Mouse (Mus musculus) liver, embryonic 11.5 days (tissue): ENCODE data around the gene Gnpda2. TPM values are rescaled to one million over a fixed set of nuclear protein-coding genes. Genes with fewer than 3 reads are reported as not detected.

ENCODE experiments used
- ATAC-seq: fragments of 200-750 bp; cut with Nextera tagmentation; replicated peaks from 2 replicates; pipeline ENCODE4 v1.8.0; 2017; ENCODE audit warnings: moderate number of reproducible peaks, mild to moderate bottlenecking, moderate TSS enrichment, moderate library complexity; ENCODE audit not compliant: low FRiP score
- DNase-seq: peaks from one replicate; pipeline ENCODE4 v3.0.0-alpha.2; 2017; ENCODE audit warnings: low spot score
- H3K27ac ChIP-seq: fragments of 300-500 bp; sonication (generic); 2 replicates; pipeline ENCODE4 v1.5.1; 2014; ENCODE audit warnings: mild to moderate bottlenecking, low read depth, low read length, control low read depth
- H3K27me3 ChIP-seq: fragments of 300-500 bp; sonication (generic); replicated peaks from 2 replicates; pipeline ENCODE4 v1.6.1; 2014; ENCODE audit warnings: low read length, mixed read lengths; ENCODE audit not compliant: control insufficient read depth, insufficient read depth
- H3K36me3 ChIP-seq: fragments of 300-500 bp; sonication (generic); 2 replicates; pipeline ENCODE4 v1.6.1; 2014; ENCODE audit warnings: mild to moderate bottlenecking, low read length, moderate library complexity, mixed read lengths; ENCODE audit not compliant: control insufficient read depth, insufficient read depth
- H3K4me1 ChIP-seq: fragments of 300-500 bp; sonication (generic); replicated peaks from 2 replicates; pipeline ENCODE4 v1.6.1; 2014; ENCODE audit warnings: low read length, mixed read lengths; ENCODE audit not compliant: control insufficient read depth, insufficient read depth
- H3K4me2 ChIP-seq: fragments of 300-500 bp; sonication (generic); 2 replicates; pipeline ENCODE4 v1.6.1; 2014; ENCODE audit warnings: mild to moderate bottlenecking, control low read depth, moderate library complexity
- H3K4me3 ChIP-seq: fragments of 300-500 bp; sonication (generic); 2 replicates; pipeline ENCODE4 v1.5.1; 2014; ENCODE audit warnings: low read depth, low read length, control low read depth
- H3K9ac ChIP-seq: fragments of 300-500 bp; sonication (generic); 2 replicates; pipeline ENCODE4 v1.6.1; 2014; ENCODE audit warnings: low read depth, low read length, control low read depth
- H3K9me3 ChIP-seq: fragments of 300-500 bp; sonication (generic); 2 replicates; pipeline ENCODE4 v1.6.1; 2016; ENCODE audit warnings: low read length, inconsistent platforms, mixed read lengths; ENCODE audit not compliant: control insufficient read depth
- WGBS: fragments of 180-500 bp; shearing (Covaris S2); extraction: QIAGEN DNeasy Blood & Tissue Kit; methylation state at CpG from one replicate; pipeline ENCODE4 v1.1.7; 2014; 5-methylcytosine and 5-hydroxymethylcytosine counted together
- polyA plus RNA-seq: library from polyadenylated mRNA; unstranded; fragments of >200 nt; fragmentation: Nextera tagmentation; extraction: Ambion mirVana; gene quantifications from 2 replicates; pipeline ENCODE4 v1.2.1, GENCODE M21; 2014

Gene Gnpda2
- polyA plus RNA-seq, result 16.0 and 16.7 TPM in 2 replicates

DNA sequence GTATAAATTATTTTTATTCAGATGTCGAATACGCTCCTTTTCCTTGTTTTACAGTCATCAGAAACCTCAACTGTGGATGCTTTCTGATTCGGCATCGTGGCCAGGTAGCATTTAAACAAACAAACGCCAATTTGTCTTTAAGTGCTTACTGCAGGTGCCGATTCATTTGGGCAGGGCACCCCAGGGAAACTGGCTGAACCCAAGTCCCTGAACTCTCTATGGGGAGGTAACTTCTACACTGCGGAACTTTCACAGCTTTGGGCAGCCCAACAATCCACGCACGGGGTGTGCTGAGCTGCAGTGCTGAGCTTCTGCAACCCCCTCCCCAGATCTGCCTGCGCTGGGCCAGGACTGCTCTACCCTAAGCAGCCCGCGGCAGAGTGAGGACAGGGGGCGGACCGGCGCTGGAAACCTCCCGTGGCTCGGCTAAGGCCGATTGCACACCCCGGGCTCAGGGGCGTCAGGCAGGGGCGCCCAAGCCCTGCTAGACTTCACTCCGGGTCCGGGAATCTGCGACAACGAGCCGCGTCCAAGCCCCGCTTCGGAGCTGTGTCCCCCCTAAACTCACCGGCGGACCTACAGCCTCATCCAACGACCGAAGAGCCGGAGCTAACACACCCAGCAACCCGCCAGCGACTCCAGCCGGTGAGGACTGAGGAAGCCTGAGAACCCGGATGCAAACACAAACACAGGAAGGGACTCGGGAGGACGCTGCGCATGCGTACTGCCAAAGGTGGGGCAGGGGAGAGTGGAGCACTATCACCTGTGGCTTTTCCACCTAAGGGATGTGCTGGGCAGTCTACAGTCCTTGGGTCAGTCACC is at the start of gene Gnpda2:
TSS of gene Gnpda2 (minus strand) at position 701 of the 822 bp plus-strand sequence.
- DNase-seq (peak; percentile 82), ATAC-seq (peak; percentile 96)
- H3K9ac ChIP-seq, result peak within 1 kb of the TSS; percentile 86
- peak within 1 kb of the TSS; percentile 62 for H3K4me3 ChIP-seq
- H3K27ac ChIP-seq, result 0 out of 2 replicates have a peak within 1 kb of the TSS, but pooled peaks have one; percentile 59
- peak within 1 kb of the TSS; percentile 75 for H3K4me2 ChIP-seq
- H3K27me3 ChIP-seq, result no peaks in the 10 kb centered on the region
- H3K4me1 ChIP-seq, result no peaks in the 10 kb centered on the region
- H3K9me3 ChIP-seq, result no peaks in the 10 kb centered on the region
- no peaks in the 10 kb centered on the region for H3K36me3 ChIP-seq
- 4% methylated on average over 42 of the region's 42 CpGs for WGBS

DNA sequence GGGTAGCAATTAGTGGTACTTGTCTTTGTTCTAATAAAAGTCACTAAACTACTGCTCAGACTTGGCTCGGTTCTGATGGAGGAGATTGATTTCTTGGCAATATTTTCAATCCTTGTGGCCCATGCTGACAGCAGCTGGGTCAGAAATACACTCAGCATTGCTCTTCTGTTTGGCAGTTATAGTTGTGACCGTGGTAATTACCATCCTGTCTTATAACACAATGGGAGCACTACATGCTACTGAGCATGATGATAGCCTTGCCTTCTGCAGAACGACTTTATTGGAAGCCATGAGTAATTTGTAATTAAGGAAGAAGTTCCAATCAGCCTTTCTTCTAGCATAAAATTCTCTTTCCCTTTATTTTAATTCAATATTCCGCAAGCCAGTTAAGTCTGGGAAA is 42.6 kb upstream of the Gnpda2 start:
- WGBS, result 69% methylated on average over 4 of the region's 4 CpGs
- no peaks in the 10 kb centered on the region for H3K27me3 ChIP-seq
- no peak for ATAC-seq

DNA sequence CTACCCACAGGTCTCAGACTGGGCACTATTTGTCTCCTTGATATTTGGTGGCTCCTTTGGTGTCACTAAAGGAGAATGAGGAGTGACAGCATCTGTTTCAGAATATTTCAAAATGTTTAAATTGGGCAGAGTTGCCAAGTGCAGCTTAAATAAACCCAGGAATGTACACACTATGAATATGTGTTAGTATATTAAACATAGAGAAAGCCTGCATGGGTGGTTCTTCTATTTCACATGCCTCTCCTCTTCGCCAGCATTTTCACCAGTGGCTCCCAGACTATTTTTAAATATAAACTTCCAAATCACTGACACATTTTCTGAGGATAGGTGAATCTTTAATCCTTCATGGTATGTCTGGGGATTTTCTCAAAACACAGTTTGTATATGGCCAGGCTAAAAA is 28.8 kb upstream of the Gnpda2 start:
- Histone ChIP-seq H3K27me3 (no peaks in the 10 kb centered on the region), H3K4me2 (no peak overlapping the region), H3K27ac (no peak overlapping the region), H3K4me3 (no peak overlapping the region), H3K4me1 (no peaks in the 10 kb centered on the region), H3K9ac (no peak overlapping the region), H3K36me3 (no peaks in the 10 kb centered on the region), H3K9me3 (no peaks in the 10 kb centered on the region)
- ATAC-seq (no peak), DNase-seq (no peak)
- WGBS, result 87% methylated on average over 1 of the region's 1 CpGs

More for the DNA sequence above, 42.6 kb upstream of the Gnpda2 start:
- Histone ChIP-seq H3K27ac (no peak overlapping the region), H3K4me2 (no peak overlapping the region), H3K9ac (no peak overlapping the region), H3K4me3 (no peak overlapping the region), H3K4me1 (no peaks in the 10 kb centered on the region), H3K9me3 (no peaks in the 10 kb centered on the region), H3K36me3 (no peaks in the 10 kb centered on the region)
- no peak for DNase-seq

DNA sequence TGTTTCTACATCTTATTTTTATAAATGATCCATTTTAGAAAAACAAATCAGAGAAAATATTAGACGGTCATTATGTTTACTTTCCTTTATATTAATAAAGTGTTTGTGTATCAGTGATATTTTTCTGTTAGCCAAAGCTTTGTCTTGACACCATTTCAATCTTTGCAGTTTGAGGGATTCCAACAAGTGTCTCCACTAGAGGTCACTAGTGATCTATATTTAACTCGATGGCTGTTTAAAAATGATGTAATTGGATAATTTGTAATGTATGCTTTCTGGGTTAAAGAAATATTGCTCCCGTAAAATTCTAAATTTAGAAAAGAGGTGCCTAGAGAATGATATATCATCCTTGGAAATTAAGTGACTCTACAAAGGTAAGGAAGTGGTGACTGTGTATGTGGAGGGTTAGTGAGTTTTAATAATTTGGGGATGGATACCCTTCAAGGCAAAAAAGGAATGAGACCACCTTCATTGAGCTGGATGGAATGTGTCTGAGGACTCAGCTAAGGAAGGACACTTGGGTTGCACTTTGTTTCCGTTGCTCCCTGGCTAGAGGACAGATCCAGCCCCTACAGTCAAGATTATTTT is 21.2 kb upstream of the Gnpda2 start:
- H3K4me3 ChIP-seq, result no peak overlapping the region
- H3K36me3 ChIP-seq, result no peaks in the 10 kb centered on the region
- DNase-seq (no peak), ATAC-seq (no peak)
- no peak overlapping the region for H3K9ac ChIP-seq
- no peaks in the 10 kb centered on the region for H3K27me3 ChIP-seq
- H3K4me2 ChIP-seq, result no peak overlapping the region
- no peaks in the 10 kb centered on the region for H3K4me1 ChIP-seq
- 20% methylated on average over 4 of the region's 4 CpGs for WGBS
- H3K27ac ChIP-seq, result no peak overlapping the region
- no peaks in the 10 kb centered on the region for H3K9me3 ChIP-seq

DNA sequence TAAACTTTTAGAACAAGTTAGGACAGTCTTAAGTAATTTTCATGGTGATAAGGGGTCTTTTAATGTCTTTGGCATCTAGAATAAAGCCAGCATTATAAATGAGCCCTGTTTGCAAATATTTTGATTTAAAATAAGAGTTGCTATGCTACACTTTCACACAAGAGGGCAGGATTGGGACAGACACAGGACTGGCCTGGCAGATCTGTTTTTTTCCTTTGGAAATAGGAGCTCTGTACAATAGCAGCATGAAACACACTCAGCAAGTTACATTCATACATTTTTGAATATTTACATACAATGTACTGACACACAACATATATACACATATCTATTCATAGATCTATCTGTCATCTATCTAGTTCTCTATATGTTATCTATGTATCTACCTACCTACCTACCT is 8.9 kb upstream of the Gnpda2 start:
- H3K9ac ChIP-seq, result no peak overlapping the region
- H3K4me1 ChIP-seq, result no peaks in the 10 kb centered on the region
- ATAC-seq (no peak), DNase-seq (no peak)
- no peak overlapping the region for H3K27ac ChIP-seq
- no peaks in the 10 kb centered on the region for H3K27me3 ChIP-seq
- no peak overlapping the region for H3K4me3 ChIP-seq
- no peak overlapping the region for H3K4me2 ChIP-seq
- no peaks in the 10 kb centered on the region for H3K36me3 ChIP-seq
- H3K9me3 ChIP-seq, result no peaks in the 10 kb centered on the region

DNA sequence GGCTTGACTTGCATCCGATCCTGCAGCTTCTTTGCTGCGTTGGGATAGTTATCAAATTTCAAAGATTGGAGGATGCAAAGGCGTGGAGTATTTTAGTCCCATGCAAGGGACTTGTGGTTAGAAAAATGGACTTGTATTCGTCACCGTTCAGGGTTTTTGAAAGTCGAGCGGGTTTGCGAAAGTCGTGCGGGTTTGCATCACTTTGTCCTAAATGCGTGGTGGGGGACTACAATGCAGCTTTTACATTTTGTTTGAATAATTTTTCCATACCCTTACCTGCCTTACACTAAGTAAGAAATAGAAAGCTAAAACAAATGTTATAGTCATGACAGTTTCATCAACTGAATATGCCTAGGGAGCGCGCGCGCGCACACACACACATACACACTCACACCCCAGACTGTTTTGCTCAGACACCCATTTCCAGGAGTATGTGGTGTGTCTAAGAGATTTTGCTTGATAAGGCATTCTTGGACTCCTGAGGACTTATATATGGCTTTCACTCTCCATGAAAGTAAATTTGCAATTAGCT is 34.7 kb downstream of the Gnpda2 start:
- 12% methylated on average over 16 of the region's 16 CpGs for WGBS
- Histone ChIP-seq H3K27me3 (no peaks in the 10 kb centered on the region), H3K4me2 (peak overlapping the region; percentile 63), H3K9me3 (no peaks in the 10 kb centered on the region), H3K36me3 (0 out of 2 replicates have a peak, but pooled peaks cover 2% of the 10 kb centered on the region), H3K4me1 (no peaks in the 10 kb centered on the region), H3K4me3 (peak overlapping the region; percentile 90), H3K27ac (peak overlapping the region; percentile 58; the same call in 1 of the 2 replicates), H3K9ac (peak overlapping the region; percentile 96)
- peak; percentile 46 for ATAC-seq
- peak; percentile 54 for DNase-seq

DNA sequence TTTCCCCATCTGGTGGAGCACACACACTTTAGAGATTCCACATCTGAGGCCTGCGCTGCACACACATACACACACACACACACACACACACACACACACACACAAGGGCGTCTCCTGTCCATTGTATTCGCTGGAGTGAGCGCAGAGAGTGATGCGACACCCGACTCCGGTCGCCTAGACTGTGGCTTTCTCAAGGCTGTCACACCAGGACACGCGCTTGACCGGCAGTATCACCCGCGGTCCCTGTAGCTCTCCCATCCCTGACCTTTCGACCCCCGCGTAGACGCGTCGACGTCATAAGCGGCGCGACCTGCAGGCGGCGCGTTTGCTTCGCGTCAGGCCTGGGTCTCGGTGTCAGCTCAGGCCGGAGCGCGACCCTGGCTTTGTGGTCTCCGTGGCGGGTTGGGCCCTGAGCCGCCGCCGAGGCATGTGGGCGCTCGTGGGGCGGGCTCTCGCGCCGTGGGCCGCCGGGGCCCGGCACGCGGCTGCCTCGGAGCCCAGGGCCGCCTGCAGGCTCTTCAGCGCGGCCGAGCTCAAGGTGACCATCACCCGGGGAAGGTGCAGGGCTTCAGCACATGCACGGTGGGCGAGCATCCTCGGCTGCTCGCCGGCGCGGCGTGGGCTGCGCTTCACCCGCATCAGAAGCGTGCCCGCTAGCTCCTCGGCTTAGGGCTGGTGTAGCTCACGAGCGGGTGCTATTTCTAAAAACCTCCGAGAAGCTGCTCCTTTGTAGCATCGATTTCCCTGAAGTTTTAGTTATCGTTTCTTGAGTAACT is 35.3 kb downstream of the Gnpda2 start, which contains the start of gene Guf1:
TSS of gene Guf1 (plus strand) at position 296 of the 776 bp plus-strand sequence.
- Histone ChIP-seq H3K9me3 (no peaks in the 10 kb centered on the region), H3K9ac (peak within 1 kb of the TSS; percentile 96), H3K4me1 (no peaks in the 10 kb centered on the region), H3K27me3 (no peaks in the 10 kb centered on the region), H3K4me2 (peak within 1 kb of the TSS; percentile 63), H3K36me3 (0 out of 2 replicates have a peak, but pooled peaks cover 2% of the 10 kb centered on the region), H3K4me3 (peak within 1 kb of the TSS; percentile 90), H3K27ac (peak within 1 kb of the TSS; percentile 58; the same call in 1 of the 2 replicates)
- under 1% methylated on average over 72 of the region's 72 CpGs for WGBS
- DNase-seq (peak; percentile 93), ATAC-seq (peak; percentile 92)

DNA sequence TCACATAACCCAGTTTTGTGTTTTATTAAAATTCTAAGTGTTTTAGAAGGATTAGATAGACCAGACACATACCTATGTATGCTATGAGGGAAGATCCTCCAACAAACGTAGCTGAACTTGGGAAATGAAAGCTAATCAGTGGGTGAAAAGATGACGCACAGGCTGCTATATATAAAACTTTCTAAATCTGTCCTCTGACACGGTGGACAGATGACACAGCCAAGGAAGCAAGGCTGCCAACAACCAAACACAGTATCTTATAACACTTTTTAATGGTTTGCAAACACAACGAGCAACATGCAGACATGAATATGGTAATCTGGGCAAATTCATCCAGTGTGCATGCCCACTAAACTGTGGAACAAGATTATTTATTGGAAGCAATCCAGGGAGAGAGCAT is 49.7 kb downstream of the Gnpda2 start, which contains the start of gene Yipf7:
TSS of gene Yipf7 (minus strand) at position 160 of the 400 bp plus-strand sequence.
- 72% methylated on average over 4 of the region's 4 CpGs for WGBS
- H3K27me3 ChIP-seq, result no peaks in the 10 kb centered on the region
- no peaks in the 10 kb centered on the region for H3K4me1 ChIP-seq
- ATAC-seq, result no peak
- no peaks in the 10 kb centered on the region for H3K36me3 ChIP-seq
- H3K4me3 ChIP-seq, result no peak within 1 kb of the TSS
- no peak within 1 kb of the TSS for H3K27ac ChIP-seq
- H3K9ac ChIP-seq, result no peak within 1 kb of the TSS
- H3K4me2 ChIP-seq, result no peak within 1 kb of the TSS
- no peaks in the 10 kb centered on the region for H3K9me3 ChIP-seq
- DNase-seq, result no peak
